Mouse (Mus musculus): ENCODE data around the gene Cbl.
A peak's percentile ranks its signal among the peaks of the same experiment; 100 is the strongest.
"Not testable (repeated sequence)": the region's sequence is repeated elsewhere in the genome, so short reads cannot be mapped to it uniquely, and the experiment has no call there.

Gene Cbl

DNA sequence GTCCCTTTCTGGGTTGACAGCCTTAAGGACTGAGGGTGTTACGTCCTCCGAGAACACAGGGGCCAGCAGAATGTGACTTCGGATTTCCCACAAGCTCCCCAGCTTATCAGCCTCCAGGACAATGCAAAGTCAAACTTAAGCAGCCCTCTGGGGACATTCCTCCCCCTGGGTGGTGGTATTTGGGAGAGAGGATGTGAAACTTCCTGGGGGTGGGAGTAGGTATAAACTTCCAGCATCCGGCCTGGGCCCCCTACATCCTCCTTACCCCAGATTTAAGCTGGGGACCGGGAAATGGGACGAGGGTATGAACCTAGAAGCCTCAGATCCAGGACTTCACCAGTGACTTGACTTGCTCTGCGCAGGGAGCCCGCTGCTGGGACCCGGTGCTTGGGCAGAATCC is 104.2 kb downstream of the Cbl start:
- DNase-seq = no peak

DNA sequence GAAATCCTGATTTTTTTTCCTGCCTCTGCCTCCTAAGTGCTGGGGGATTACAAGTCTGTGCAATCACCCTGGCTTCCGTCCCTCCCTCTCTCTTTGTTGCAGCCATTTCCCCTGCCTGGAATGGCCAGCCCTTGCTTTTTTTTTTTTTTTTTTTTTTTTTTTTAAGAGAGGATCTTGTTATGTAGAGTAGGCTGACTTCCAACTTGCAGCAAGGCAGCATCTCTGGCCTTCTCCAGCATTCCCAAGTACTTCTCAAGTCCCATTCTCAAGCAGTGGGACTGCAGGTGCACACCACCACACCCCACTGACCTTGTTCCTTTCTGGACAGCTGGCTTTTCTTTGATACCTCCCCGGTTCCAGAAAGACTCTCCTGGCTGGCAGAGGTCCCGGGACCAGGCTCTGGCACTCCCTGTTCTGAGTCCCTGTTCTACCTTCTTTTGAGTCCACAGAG is 106.5 kb downstream of the Cbl start:
- DNase-seq = peak; percentile 54 to 79

DNA sequence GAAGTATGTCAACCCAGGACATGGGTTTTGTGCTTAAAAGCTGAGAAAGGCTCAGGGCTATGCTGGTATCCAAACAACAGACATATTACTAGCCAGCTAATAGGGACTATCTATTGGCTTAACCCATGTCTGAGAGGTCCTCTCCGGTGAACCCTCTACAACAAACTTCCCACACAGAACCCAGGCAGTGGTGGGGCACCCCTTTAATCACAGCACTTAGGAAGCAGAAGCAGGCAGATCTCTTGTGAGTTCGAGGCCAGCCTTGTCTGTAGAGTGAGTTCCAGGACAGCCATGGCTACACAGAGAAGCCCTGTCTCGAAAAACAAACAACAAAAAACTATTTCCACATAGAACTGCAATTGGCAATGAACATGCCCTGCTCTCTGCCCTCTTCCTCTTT is 107.1 kb downstream of the Cbl start:
- no peak for DNase-seq

DNA sequence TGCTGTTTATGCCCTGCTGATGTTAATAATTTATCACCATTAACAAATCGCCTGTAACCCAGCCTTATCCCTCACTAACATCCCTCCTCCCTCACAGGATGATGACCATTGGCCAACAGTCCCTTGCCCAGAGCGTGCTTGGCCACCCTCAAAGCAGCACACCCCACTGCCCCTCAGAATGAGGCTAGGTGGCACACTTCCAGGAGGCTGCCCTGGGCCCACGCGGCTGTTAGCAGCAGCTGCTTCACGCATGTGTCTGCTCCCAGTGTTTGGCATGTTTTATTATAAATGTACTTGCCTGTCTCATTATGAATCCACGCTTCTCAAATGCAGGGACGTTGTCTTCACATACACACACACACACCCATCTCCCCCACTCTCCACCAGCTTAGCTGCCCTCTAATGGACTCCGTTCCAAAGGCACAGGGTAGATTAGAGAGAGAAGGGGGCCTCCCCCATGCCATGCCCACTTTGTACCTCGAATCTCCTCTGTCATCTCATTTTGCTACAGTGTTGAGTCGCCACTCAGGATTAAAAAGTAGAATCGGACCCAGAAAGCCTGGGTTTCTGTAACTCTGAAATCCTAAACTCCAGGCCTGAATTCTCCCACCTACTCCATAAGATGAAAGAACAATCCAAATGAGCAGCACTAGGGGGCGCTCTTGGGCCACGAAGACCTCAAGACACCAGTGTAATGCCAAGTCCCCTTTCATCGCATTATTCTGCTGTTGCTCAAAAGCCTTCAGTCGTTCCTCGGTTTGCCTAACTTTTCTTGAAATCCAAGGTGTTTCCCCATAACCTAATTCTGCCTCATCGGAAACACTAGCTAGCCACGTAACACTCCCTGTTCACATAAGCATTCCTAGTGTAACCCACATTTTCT is 108.1 kb downstream of the Cbl start:
- peak; percentile 85 to 92 for DNase-seq

DNA sequence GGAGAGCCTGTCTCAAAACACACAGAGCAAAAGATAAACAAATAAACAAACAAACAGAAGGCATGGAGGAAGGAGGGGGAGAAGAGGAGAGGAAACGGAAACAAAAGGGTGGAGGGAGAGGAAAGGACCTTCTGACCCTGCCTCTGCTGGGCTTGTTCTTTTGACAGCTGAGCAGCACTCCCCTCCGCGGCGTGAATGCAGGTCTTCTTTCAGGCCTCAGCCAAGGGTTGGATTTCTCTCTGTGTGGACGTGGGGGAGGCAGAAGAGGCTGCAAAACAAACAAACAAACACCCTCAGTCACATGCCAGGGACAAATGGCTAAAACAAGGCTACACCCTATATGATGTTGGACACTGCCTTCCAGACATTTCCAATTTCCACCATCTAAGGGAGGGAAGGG is 108.8 kb downstream of the Cbl start:
- DNase-seq = no peak

DNA sequence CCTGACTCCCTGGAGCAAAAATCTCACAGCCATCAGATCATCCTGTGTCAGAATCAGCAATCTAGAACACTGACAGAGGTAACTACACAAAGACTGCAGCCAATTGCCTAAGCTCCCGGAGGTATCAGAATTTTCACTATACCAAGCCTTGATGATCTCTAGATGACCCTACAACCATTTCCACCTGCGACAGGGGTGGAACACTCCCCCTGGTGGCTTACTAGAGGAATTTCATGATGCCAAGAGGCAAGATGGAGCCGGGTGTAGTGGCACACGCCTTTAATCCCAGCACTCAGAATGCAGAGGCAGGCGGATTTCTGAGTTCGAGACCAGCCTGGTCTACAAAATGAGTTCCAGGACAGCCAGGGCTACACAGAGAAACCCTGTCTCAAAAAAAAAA is 109.5 kb downstream of the Cbl start:
- DNase-seq = no peak

DNA sequence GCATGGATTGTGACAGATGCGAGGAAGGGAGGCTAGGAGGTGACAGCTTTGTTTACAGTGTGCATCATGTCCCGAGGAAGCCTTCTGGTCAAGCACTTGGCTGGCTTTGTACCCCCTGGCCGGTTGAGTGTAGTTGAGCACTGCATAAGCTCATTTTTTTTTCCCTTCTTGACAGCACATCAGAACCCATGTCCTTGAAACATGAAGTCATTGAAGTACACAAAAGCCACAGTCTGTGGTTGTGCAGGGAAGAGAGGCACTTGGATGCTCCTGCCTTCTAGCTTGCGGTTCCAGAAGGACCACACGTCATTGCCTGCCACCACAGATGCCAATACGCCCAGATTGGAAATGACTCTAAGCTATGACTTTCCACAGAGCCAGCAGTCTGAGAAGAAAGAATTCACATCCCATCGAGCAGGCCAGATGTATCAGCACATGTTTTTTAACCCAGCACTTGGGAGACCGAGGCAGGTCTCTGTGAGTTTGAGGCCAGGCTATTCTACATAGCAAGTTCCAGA is 113.8 kb downstream of the Cbl start:
- no peak for DNase-seq

DNA sequence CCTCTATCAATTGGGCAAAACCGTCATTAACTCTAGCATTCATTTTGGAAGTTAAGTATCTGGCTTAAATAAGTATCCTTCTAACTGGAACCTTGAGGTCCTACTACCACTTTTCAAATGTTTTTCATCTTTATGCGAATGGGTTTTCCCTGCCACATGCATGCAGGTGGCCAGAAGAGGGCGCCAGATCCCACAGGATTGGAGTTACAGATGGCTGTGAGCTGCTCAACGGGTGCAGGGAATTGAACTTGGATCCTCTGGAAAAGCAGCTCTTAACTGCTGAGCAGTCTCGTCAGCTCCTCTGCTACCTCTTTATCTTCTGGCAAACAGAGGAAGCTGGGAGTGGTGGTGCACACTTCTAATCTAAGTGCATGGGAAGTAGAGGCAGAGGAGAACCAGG is 114.8 kb downstream of the Cbl start:
- peak in 1 of 2 experiments; percentile 48 for DNase-seq

DNA sequence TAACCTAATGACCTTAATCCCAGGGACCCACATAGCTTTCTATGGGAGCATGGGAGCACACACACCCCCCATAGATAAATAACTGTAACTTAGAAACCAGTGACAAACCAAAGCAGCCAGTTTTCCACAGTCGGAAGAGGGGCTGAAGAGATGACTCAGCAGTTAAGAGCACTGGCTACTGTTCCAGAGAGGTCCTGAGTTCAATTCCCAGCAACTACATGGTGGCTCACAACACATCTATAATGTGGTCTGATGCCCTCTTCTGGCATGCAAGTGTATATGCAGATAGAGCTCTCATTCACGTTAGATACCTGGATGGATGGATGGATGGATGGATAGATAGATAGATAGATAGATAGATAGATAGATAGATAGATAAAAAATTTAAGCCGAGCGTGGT is 117.7 kb downstream of the Cbl start:
- no peak for DNase-seq

DNA sequence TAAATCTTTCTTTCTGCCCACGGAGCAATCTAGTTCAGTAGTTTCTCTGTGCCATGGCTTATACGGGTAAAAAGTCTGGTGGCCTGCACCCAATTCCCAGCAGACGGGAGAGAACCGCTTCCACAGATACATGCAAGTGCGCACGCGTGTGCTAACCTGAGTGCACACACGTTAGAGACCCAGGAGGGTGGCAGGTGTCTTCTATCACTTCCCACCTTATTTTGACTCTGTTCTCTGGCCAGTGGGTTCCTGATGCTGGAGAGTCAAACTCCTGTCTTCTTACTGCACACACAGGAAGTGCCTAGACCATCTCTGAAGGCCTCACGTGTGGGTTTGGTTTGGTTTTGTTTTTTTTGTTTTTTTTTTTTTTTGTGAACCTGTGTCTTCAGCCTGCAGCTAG is 118.2 kb downstream of the Cbl start:
- no peak for DNase-seq

DNA sequence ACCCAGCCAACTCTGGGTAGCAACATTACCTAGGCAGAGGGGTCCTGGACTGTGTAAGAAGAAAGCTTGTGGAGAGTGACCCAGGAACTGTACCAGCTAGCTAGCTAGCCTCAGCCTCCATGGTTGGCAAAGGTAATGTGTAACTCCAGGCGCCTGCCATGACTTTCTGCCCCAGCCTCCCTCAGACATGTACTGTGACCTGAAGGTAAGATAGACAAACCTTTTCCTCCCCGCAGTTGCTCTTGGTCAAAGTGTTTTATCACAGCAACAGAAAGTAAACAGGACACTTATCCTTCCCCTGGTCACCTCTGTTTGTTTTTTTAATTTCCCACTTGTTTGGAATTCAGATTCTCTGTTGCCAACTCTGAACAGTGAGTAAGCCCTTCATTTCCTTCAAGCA is 119.4 kb downstream of the Cbl start:
- peak in 1 of 2 experiments; percentile 51 for DNase-seq

DNA sequence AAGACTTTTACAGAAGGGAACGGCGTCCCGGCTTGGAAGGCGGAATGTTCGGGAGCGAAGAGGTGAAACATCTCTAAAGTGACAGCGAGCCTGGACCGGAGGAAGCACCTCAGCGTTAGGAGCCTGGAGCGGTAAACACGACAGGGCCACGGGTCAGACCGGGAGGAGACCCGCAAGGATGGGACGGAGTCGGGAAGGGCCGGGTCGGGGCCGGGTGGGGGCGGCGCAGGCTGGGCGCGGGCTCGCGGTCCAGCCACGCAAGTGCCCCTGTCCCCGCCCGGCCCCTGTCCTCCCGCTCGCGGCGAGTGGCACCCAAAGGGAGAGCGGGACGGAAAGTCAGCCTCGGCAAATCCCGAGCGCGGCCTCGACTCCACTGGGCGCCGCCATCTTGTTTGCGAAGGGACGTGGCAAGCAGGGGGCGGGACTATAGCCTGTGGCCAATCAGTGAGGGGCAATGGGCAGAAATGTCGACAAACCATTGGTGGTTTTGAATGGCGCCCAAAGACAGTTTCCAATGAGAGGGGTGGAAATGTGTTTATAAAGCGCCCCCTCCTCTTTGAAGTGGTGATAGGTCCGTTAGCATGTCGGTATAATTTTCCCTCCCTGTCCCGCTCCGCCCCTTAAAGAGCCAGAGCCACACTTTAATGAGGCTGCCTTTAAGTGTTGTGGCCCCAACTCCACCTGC is 120.6 kb downstream of the Cbl start, which contains the start of the genes Gm49380 and Rnf26:
Gm49380 (minus strand) TSS at position 396 of the 685 bp plus-strand sequence.
Rnf26 (minus strand) TSS at position 413 of the 685 bp plus-strand sequence.
- DNase-seq = peak; percentile 96 to 98

DNA sequence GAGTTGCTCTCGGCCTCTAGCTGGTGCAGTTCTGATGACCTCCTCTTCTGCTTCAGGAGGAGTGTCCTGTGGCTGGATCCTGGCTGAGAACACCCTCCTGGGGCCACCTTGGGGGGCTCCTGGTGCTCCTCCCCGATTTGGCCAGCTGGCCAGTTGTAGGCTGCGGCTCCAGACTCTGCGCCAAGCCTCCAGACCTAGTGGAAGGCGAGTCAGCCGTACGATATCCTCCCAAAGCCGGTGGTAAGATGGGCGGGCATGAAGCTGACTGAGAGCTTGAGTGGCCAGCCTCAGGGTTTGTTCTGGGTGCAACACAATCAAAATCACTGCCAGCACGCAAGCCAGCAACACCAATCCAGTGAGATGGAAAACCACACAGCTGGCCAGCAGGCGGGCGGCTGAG is 121.9 kb downstream of the Cbl start:
- DNase-seq = not testable (repeated sequence)

DNA sequence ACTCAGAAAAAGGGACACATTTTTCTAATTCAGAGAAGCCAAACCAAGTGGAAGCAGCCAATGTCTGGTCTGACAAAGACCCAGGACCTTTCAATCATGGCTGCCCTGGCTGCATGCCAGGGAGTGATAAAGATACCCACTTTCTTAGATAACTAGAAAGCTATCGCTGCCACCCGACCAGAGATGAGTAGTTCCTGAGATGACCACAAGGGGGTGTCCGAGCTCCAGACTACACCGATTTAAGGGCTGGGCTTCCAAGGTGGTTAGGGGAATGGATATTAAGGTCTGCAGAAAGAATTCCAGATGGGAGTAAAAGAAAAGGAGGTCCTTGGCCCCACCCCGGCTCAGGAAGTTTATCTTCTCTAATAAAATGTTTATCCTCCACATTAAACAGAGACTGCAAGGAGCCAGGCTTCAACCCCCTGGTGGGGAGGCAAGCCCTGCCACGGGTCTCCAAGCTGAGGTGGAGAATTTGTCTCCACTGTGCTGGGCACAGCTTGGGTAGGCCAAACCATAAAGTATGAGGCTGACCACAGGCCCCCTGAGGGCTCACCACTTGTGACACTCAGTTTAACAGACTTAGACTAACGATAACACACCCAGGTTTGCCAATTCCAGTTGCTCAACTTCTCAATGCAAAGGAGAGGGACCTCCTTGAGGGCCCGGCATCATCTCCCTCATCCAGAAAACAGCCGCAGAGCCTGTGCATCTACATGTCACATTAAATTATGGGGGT is 124.3 kb downstream of the Cbl start:
- DNase-seq = peak in 1 of 2 experiments; percentile 82

DNA sequence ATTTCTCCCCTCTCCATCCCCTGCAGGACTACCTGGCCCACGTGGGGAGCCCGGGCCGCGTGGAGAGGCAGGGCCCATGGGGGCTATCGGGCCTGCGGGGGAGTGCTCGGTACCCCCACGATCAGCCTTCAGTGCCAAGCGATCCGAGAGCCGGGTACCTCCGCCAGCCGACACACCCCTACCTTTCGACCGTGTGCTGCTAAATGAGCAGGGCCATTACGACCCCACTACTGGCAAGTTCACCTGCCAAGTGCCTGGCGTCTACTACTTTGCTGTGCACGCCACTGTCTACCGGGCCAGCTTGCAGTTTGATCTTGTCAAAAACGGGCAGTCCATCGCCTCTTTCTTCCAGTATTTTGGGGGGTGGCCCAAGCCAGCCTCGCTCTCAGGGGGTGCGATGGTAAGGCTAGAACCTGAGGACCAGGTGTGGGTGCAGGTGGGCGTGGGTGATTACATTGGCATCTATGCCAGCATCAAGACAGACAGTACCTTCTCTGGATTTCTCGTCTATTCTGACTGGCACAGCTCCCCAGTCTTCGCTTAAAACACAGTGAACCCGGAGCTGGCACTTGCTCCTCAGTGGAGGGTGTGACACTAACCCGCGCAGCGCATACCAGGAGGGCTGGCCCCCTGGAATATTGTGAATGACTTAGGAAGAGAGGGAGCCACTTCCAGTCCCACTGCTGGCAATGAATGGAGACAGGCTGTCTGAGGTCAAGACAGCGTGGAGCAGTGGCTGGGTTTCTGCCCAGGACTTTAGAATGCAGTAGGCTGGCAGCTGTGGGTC is 125.4 kb downstream of the Cbl start:
- DNase-seq = no peak

DNA sequence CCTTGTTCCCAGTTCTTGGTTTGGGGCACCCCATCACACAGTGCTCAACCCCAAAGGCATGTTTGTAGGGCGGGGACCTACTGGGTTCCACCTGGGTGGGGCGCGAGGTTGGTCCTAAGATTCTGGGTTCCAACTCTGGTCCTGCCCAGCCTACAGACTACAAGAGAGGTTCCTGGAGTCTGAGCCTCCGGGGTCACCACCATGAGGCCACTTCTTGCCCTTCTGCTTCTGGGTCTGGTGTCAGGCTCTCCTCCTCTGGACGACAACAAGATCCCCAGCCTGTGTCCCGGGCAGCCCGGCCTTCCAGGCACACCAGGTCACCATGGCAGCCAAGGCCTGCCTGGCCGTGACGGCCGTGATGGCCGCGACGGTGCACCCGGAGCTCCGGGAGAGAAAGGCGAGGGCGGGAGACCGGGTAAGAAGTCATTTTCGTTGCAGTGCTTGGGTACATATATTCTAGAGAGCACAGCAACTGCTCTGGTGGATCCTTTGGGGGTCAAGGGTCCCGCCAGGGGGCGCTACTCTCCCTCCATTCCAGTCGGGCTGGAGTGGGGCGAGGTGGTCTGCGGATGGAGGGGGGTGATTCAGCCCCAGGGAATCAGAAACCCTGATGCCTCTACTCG is 126.2 kb downstream of the Cbl start:
- DNase-seq = no peak

DNA sequence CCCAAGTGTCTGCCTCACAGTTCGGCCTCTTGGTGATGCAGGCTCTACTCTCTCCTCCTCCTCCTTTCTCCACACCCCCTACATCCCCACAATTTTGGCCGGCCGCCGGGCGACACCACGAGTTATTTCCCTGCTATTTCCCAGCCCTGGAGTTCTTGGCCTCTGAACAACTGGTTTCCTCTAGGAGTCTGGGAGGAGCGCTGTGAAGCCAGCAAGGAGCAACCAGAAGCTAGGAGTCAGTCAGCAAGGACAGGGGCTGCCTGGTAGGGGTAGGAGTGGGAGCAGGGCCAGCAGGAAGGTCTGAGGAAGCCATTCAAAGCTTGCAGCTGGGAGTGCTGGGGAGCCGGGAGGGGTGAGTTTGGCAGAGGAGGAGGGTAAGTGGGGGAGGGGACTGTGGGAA is 126.7 kb downstream of the Cbl start, which contains the start of gene C1qtnf5:
C1qtnf5 (plus strand) TSS at position 136 of the 400 bp plus-strand sequence.
- DNase-seq = peak; percentile 71 to 81

DNA sequence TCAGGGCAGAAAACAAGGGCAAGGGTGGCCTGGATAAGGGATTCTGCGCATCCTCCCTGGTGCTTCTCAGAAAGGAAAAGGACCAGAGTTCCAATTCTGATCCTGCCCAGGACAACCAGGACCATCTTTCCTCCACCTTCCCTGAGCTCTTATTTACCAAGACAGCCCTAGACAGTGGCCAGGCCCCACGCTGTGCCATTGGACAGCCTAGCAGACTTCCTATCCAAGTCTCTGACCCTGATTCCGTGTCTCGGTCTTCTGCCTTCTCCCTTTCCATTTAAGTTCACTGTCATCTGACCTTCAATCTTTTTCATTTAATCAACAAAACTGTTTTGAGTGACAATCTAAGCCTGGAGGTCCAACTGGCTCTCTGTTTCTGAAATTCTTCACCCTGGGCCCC is 127.3 kb downstream of the Cbl start:
- DNase-seq = no peak

DNA sequence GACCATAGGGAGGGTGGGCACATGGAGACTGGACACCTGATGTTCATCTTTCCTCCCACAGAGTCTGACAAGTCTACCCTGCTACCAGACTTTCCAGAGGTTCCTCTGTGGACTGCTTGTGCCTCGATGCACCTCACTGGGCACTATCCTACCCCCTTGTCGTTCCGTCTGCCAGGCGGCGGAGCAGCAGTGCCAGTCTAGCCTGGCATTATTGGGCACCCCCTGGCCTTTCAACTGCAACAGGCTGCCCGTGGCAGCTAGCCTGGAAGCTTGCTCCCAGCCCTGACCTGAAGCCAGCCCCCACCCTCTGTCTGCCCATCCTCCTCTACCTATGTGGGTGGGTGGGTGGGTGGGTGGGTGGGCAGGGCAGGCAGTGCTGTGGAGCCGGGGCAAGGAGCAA is 127.7 kb downstream of the Cbl start:
- DNase-seq = no peak

DNA sequence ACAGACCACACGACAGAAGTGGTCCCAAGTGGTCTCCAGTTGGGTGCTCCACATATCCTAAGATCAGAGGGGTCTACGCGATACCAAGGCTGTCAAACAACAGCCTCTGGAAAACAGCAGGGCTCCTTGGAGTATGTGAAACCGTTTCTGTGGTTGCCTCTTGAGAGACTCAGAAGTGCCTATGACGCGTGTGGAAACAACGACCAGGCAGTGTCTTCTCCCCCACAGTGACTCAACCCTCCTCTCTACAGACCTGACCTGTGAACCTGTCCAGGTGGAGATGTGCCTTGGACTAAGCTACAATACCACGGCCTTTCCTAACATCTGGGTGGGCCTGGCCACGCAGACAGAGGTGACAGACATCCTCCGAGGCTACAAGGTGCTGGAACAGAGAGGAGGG is 128.1 kb downstream of the Cbl start:
- DNase-seq = no peak

DNA sequence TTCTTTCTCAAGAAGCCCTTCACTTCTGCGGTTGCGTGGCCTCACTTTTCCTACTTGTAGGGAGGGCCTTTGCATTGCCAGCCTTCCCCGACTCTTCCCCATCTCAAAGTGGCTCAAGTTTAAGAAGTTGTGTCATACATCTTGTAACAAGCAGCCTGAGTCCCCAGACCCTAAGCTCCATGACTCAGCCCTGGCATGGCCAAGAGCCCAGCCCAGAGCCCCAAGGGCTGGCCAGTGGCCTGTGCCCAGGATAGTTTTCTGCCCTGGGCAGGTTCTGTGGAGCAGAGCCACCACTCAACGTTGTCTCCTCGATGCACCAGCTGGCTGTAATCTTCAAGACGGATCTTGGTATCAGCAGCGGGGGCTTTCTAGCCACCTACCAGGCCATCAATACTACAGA is 129.0 kb downstream of the Cbl start:
- no peak for DNase-seq

DNA sequence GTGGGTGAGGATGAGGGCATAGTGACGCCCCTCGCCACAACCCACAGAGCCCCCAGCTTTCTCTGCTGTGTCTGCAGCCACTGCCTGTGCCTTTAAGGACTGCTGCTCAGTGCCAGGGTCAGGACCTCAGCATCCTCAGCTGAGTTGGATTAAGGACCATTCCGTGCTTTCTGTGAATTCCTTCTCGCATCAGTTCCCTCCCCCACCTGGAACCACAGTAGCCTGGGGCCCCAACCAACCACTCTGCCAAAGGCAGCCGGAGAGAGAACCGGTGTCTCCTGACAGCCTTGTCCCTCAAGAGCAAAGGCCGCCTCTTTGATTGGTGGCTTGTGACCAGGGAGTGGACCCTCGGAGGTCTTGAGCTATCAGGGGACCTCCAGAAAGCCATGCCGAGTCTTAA is 132.4 kb downstream of the Cbl start, which contains the start of gene Mfrp:
Mfrp (plus strand) TSS at position 240 of the 400 bp plus-strand sequence.
- DNase-seq = no peak

All from kidney, adult 8-10 months (tissue).